Mouse (Mus musculus) frontal cortex, postnatal 10 days (tissue): ENCODE results near the gene Gata5.

ENCODE experiments used
- DNase-seq, 2 experiments: peaks; one replicate each; pipeline ENCODE4 v3.0.0; 2022; ENCODE audit warnings: low spot score in 2 of 2, mixed read lengths in 1 of 2

Gene Gata5

DNA sequence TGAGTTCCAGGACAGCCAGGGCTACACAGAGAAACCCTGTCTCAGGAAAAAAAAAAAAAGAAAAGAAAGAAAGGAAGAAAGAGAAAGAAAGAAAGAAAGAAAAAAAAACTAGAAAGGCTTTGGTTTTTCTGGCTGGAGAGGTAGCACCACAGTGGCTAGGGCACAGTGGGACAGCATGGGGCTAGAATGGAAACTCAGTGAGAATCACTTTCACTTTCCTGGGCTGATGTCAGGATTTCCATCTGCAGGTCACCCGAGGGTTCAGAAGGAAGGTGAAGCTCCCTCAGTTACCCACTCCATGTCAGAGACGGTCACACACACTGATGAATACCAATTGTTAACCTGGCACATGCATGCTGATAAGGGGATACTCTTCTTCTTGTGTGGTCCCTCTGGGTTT is 26.8 kb downstream of the Gata5 start:
- no peak for DNase-seq

DNA sequence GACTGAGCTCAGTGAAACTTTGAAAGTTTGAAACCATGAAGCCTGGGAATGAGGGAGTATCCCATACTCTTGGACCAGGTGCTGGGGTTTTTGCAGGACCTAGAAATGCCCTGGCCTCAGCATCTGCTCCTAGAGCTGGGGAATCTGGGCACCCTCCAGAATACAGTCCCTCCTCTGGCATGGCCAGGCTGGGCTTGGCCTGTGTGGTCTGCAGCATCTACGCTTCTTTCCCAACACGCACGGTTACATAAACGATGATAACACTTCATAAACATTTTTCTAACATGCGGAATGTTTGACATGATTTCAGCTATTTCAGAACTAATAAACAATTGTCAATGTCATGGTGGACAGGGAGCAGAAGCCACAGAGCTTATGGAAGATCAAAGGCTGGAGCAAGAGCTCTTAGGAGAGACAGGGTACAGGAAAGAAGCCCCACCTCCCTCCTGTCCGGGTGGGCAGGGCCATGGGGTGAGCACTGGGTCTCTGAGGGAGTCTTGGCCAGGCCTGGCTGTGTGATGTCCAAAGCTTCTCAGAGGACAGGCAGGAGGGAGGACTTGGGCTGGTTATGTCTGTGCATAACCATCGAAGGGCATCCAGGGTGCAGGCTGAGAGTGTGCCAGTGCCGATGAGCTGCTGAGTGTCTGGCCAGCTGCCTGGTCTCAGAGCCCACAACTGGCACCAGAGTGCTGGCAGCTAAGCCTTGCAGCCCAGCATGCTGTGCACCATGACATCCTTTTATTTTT is 27.9 kb downstream of the Gata5 start:
- peak in 1 of 2 experiments; percentile 11 for DNase-seq

DNA sequence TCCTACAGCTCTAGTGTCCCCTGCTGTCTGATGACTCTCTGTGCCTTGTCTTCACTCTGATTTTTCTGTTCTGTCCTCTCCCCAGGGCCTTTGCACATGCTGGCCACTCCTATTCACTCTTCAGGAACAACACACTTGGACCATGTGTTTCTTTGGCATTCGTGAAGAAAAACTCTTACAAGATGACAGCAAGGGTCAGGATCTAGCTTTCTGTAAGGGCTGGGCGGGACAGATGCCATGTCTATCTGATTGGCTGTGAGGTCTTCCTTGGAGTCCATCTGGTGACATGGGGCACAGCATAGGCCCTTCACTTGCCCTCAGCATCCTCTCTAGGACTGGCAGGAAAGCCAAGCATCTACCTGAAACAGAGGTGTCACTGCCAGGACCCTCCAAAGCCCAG is 28.5 kb downstream of the Gata5 start:
- DNase-seq, result no peak

DNA sequence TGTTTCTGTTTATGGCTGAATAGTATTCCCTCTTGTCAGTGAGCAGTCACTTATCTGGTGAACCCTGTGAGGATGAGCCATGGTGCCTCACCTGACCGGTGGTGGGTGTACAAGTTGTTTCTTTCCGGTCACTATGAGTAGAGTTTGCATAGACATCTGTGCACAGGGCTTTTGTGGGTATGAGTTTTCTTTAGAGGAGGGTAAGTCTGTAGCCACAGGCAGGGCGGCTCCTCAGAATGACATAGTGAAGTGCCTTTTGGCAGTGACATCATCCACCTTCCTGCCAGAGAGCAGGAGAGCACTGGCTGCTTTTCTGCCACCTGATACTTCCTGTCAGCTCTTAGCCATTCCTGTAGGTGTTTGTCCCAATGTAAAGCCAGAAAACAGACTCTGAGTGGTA is 29.0 kb downstream of the Gata5 start:
- no peak for DNase-seq

DNA sequence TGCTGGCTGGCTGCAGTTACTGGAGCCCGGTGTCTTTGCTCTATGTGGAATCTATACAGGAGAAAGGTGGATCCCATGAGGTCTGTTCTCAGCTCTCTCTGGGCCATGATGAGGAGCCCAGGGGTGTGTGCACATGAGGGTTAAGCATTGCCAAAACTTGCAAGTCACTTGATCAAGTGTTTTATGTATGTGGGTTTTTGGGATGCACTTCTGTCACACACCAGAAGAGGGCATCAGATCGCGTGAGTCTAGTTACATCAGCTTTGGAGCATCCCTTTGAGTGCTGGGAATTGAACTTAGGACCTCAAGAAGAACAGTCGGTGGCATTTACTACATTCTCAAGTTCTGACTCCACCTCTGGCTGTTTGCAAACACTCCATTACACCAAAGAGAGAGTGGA is 29.9 kb downstream of the Gata5 start:
- DNase-seq, result no peak

DNA sequence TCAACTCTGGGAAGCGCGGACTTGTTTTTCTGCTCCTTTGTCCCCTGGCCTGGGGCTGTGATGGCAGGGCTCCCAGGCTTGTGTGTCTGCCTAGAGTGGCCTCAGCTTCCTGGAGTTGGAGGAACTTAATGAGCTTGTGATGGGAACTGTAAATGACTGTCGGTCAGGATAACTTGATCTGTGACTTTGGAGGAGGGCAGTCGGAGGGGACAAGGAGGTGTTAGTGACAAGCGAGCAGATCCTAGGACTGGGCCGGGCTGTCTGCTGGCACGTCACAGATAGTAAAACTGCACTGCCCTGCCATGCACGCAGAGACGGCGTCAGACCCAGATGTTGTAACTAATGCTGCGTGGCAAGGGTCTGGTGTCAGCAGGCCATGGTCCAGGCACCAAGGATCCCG is 31.0 kb downstream of the Gata5 start:
- DNase-seq, result no peak

DNA sequence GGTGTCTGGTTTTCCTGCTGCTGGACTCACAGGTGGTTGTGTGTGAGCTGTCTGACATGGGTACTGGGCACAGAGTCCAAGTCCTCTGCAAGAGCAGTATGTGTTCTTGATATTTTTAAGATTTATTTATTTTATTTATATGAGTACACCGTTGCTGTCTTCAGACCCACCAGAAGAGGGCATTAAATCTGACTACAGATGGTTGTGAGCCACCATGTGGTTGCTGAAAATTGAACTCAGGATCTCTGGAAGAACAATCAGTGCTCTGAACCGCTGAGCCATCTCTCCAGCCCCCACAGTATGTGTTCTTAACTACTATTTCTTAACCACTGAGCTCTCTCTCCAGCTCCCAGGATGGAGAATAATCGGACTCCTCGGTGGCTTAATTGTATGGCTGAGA is 32.3 kb downstream of the Gata5 start:
- no peak for DNase-seq

DNA sequence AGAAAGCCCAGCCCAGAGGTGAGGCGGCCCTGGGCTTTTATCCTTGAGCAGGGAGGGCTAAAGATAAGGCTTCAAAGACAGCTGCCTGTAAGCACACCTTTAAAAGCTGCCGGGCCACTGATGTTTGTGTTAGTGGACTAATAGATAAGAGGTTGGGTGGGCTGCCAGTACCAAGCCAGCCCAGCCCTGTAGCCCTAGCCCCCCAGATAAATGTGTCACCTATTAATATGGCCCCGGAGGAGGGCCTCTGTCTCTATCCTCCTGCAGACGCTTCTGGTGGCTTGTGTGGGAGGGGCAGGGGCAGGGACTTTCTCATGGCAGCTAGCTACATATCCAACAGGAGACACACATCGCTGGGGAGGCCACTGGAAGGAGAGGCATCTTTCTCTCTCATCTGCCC is 33.7 kb downstream of the Gata5 start:
- no peak for DNase-seq

DNA sequence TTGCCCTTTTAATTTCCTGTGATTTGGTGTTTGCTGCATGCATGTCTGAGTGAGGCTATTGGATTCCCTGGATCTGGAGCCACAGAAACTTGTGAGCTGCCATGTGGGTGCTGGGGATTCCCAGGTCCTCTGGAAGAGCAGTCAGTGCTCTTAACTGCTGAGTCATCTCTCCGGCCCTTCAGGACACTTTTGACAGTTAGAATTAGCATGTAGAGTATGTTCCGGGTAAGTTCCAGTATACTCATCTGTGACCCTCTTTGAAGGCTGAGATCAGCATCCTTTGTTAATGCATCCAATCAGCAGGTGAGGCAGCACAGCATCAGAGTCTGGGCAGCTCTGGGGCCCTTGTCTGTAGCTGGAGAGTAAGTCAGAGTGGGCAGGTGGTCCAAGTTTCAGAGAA is 34.2 kb downstream of the Gata5 start:
- no peak for DNase-seq

DNA sequence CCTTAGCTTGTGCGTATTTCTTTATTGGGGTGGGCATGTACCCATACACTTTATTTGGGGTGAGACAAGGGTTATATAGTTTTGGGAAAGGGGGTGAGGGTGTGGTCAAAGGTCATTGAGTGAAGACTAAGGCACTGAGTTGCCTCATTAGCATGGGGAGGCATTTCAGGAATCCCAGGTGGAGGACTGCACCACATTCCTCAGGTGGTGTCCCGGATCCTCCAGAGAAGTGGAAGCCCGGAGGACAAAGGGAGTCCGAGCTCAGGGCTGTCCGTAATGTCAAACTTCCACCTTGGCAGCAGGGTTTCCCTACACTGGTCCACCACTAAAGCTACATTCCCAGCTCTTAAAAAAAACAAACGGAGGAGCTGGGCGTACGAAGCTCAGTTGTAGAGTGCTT is 41.6 kb downstream of the Gata5 start:
- DNase-seq, result no peak

DNA sequence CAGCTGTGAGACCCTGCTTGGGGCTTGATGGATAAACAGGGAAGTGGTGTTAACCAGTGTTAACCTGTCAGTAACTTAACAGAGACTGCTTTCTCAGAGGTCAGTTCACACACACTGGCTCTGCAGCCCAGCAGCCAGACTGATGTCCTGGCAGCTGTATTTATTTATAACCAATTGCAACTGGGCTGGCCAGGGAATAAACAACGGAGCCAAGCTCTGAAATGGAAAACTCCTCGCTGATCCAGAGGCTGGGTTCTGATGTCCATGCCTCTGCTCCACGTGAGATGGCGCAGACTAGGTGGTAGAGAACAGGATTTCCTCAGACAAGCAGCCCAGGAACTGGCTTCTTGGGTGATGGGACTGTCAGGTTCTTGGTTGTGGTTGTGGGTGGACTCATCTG is 42.5 kb downstream of the Gata5 start:
- DNase-seq, result no peak

DNA sequence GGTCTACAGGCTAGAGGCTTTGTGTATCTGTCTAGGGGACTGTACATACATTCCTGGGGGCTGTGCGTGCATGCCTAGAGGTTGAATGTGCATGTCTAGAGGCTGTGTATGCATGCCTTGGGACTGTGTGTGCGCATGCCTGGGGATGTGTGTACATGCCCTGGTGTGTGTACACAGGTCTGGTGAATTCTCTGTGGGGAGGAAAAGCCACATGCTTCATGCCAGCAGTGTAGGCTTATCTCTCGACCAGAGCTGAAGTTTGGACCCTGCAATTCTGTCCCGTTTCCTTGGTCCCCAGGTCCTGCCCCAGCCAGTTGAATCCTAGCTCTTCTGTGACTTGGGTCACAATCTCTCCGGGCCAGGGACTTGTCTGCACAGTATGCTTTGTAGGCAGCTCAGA is 42.9 kb downstream of the Gata5 start:
- no peak for DNase-seq

DNA sequence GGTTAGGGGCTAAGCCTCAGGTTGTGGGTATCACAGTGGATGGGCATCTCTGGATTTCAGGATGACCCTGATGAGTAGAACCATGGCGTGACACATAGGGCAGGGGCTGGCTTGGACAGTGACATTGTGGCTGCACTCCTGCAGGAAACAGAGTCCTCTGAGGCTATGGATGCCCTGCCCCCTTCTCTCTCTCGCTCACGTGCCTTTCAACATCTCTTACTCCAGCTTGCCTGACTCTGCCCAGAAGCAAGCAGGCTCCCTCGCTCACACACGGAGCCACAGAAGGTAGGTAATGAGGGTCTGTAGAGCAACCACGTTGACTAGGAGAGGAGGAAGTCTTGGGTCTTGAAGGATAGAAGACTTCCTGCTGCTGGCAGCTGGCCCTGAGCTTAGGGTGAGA is 44.0 kb downstream of the Gata5 start:
- DNase-seq, result no peak

DNA sequence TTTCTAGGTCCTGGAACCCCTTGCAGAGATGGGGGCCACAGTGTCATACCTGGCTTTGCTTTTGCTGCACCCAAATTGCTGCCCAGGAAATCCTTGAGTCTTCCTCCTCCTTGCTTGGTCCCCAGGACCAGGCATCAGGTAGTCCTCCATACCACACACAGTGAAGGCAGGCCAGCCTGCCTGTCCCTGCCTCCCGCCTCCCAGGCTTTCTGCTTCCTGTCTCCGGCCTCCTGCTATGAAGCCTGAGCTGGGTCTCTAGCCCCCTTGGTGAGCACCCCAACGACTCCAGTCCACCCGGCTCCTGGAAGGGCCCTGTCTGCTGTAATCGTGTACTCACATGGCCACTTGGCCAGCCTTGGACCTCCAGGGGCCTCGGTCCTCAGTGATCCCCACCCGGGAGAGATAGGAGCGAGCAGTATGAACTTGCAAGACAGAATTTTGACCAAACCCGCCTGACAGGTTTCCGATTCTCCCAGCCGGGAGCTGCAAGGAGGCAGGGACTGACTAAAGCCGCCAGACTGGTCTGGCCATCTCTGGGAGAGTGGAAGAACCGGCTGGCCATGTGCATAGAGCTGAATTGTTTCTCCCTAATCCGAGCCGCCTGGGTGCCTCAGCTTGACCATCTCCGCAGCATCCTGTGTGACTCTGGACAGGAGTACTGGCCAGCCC is 44.9 kb downstream of the Gata5 start, which contains the start of gene Rbbp8nl:
Gene Rbbp8nl, minus strand, starts transcription at position 440 of the 669 bp plus-strand sequence.
- DNase-seq, result no peak

DNA sequence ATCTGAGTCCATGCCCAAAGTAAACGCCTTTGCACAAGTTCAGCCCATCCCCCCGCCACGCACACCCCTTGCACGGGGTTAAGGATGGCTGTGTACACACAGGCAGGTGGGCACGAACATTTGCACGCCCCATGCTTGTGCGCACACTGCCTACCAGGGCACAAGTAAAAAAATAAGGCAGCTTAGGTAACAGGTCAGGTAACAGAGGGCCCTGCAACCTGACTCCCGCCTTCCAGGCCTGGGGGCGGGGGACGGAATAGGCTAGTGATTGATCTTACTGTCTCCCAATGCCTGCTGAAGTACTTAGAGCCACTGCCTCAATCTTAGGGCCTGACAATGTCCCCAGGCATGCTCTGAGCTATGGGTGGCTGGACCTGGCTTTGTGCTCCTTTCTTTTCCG is 45.5 kb downstream of the Gata5 start:
- DNase-seq, result no peak

DNA sequence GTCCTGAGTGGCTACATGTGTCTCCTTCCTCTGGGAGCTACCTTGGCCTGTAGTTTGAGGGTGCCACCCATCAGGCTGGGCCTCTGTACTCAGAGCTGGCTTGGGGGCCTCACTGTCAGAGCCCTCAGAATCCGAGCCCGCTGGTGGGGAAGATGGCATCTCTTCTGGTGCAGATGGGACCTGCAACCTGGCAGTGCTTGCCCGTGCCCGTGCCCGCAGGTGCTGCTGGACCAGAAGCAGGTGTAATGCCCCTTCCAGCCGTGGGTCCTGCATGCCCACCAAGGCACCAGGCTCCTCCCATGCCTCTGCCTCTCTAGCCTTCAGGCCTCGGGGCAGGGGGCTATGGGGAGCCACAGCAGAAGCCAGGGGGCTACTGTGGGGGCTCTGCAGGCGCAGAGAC is 55.2 kb downstream of the Gata5 start:
- no peak for DNase-seq

DNA sequence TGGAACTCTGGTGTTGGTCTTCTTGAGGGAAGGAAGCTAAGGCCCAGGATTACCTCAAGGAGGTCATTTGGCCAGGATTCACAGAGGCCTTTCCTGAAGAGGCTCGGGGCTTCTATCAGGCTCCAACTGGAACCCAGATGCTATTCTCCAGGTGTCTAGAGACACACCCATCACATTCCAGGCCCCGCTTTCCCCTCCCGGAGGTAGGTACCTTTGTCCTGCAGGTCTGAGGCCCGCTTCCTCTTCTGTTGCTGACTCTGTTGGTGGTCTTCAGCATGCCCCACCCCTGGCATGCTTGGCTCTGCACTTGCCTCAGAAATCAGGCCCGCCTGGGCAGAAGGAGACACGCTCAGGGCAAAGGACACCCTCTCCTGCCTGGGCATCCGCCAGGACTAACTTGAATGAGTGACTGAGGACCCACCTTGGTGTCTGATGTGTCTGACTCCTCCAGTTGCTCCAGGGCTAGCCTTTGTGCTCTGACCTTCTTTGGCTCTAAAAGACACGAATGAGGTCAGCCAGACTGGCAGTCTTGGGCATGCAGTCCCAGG is 56.7 kb downstream of the Gata5 start:
- DNase-seq, result no peak

DNA sequence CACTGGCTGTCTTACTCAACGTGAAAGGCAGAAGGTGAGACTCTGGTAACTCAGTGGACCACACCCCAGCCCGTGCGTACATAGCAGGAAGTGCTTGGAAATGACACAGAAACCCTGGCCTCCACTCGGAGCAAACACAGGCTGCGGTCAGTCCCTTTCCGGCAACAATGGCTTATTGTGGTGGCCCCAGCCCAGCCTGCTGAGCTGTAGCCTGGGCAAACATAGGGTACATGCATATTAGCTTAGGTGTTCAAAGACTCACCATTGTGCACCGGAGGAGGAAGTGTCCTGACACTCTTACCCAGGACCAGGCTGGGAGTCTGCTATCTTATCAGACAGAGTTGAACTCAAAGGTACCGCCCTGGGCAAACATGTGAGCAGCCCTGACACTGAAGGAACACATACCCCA is 57.6 kb downstream of the Gata5 start:
- no peak for DNase-seq

DNA sequence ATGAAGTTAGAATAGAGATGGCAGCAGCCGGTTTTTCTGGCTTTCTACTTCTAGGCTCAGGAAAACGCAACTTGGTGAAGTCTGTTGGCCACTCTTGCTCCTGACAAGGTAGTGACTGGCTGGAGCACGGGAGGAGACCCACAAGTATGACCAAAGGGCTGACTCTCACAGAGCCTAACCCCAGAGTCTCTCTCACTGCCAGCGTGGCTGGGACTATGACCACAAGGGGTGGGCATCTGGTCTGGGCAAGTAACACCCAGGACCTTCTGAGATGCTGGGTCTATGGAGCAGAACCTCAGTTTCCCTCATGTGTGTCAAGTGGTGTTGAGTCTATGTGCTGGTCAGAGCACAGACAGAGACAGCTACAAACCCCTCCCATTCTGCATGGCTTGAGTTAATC is 58.1 kb downstream of the Gata5 start:
- DNase-seq, result no peak

DNA sequence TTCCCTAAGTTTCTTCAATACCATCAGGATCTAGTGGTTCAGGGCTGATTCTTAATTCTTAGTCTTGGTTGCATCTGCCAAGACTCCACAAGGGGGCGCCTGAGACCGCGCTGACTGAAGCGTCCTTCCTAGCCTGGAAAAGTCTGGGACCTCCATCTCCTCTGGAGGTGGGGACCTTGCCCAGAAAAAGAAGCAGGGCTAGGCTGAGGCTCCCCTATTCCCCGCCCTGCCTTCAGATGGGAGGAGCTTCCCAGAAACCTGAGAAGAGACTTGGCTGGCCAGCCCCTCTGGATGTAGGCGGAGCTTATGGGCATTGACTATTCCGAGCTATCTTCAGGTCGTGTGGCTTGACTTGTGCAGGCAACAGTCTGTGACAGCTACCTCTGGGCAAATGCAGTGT is 58.7 kb downstream of the Gata5 start:
- DNase-seq, result peak in 1 of 2 experiments; percentile 79
